Mouse (Mus musculus): Measurements from ENCODE around the gene Rexo5. TPM values are rescaled to one million over a fixed set of nuclear protein-coding genes. Genes with fewer than 3 reads are reported as not detected.

Rexo5 gene
- polyA plus RNA-seq, 1 experiment from 2014 or later: 9.2 TPM

- ATAC-seq (no peak), DNase-seq (ENCODE audit: low spot score) (no peak)
- no peaks in the 10 kb centered on the region for H3K36me3 ChIP-seq (ENCODE audit: insufficient read depth, low read length)
- no peaks in the 10 kb centered on the region for H3K9me3 ChIP-seq (ENCODE audit: low read length)
- 84% methylated on average over 4 of the region's 4 CpGs for WGBS
- H3K27ac ChIP-seq (ENCODE audit: low read length): no peak overlapping the region
- no peak overlapping the region for H3K4me2 ChIP-seq (replicated peaks; ENCODE audit: low read depth, low read length)
- H3K27me3 ChIP-seq (replicated peaks; ENCODE audit: insufficient read depth, low read length): no peaks in the 10 kb centered on the region
- no peaks in the 10 kb centered on the region for H3K4me1 ChIP-seq (ENCODE audit: insufficient read depth, low read depth, low read length)
- TF ChIP-seq EP300 (IDR thresholded peaks at IDR 0.05) (no peak), CTCF (IDR thresholded peaks at IDR 0.05) (no peak)
- H3K9ac ChIP-seq (replicated peaks; ENCODE audit: low read depth): no peak overlapping the region
- no peak overlapping the region for H3K4me3 ChIP-seq (ENCODE audit: low read depth, low read length)
Measured at GRCm38 (mm10) chr7:119887887-119888286, 94.1 kb downstream of the Rexo5 start.

GRCm38 (mm10) chr7:119892198-119892597, 98.4 kb downstream of the Rexo5 start:
- H3K9ac ChIP-seq (replicated peaks; ENCODE audit: low read depth): no peak overlapping the region
- peaks cover 4% of the 10 kb centered on the region for H3K4me1 ChIP-seq (ENCODE audit: insufficient read depth, low read depth, low read length)
- no peak overlapping the region for H3K27ac ChIP-seq (ENCODE audit: low read length)
- WGBS: 60% methylated on average over 1 of the region's 1 CpGs
- H3K27me3 ChIP-seq (replicated peaks; ENCODE audit: insufficient read depth, low read length): no peaks in the 10 kb centered on the region
- H3K4me3 ChIP-seq (ENCODE audit: low read depth, low read length): no peak overlapping the region
- DNase-seq (ENCODE audit: low spot score) (no peak), ATAC-seq (no peak)
- no peaks in the 10 kb centered on the region for H3K9me3 ChIP-seq (ENCODE audit: low read length)
- no peaks in the 10 kb centered on the region for H3K36me3 ChIP-seq (ENCODE audit: insufficient read depth, low read length)
- no peak overlapping the region for H3K4me2 ChIP-seq (replicated peaks; ENCODE audit: low read depth, low read length)
- TF ChIP-seq EP300 (IDR thresholded peaks at IDR 0.05) (no peak), CTCF (IDR thresholded peaks at IDR 0.05) (no peak)

- Histone ChIP-seq H3K4me3 (ENCODE audit: low read depth, low read length) (no peak overlapping the region), H3K27ac (ENCODE audit: low read length) (no peak overlapping the region), H3K4me2 (replicated peaks; ENCODE audit: low read depth, low read length) (no peak overlapping the region), H3K36me3 (ENCODE audit: insufficient read depth, low read length) (no peaks in the 10 kb centered on the region), H3K9me3 (ENCODE audit: low read length) (no peaks in the 10 kb centered on the region), H3K27me3 (replicated peaks; ENCODE audit: insufficient read depth, low read length) (no peaks in the 10 kb centered on the region), H3K9ac (replicated peaks; ENCODE audit: low read depth) (no peak overlapping the region), H3K4me1 (ENCODE audit: insufficient read depth, low read depth, low read length) (peaks cover 4% of the 10 kb centered on the region)
- TF ChIP-seq CTCF (IDR thresholded peaks at IDR 0.05) (no peak), EP300 (IDR thresholded peaks at IDR 0.05) (no peak)
- DNase-seq (ENCODE audit: low spot score): no peak
- 88% methylated on average over 4 of the region's 4 CpGs for WGBS
- no peak for ATAC-seq
Measured at GRCm38 (mm10) chr7:119892742-119893141, 98.9 kb downstream of the Rexo5 start.

GRCm38 (mm10) chr7:119894818-119895544, 101.2 kb downstream of the Rexo5 start:
- TF ChIP-seq CTCF (IDR thresholded peaks at IDR 0.05) (no peak), EP300 (IDR thresholded peaks at IDR 0.05) (no peak)
- no peaks in the 10 kb centered on the region for H3K27me3 ChIP-seq (replicated peaks; ENCODE audit: insufficient read depth, low read length)
- peaks cover 4% of the 10 kb centered on the region for H3K4me1 ChIP-seq (ENCODE audit: insufficient read depth, low read depth, low read length)
- no peak; the same call in 1 of the 2 replicates for ATAC-seq
- peak overlapping the region; percentile 92 for H3K4me2 ChIP-seq (replicated peaks; ENCODE audit: low read depth, low read length)
- DNase-seq (ENCODE audit: low spot score): peak; percentile 37
- H3K4me3 ChIP-seq (ENCODE audit: low read depth, low read length): peak overlapping the region; percentile 75
- under 1% methylated on average over 15 of the region's 15 CpGs for whole genome bisulfite sequencing
- H3K36me3 ChIP-seq (ENCODE audit: insufficient read depth, low read length): no peaks in the 10 kb centered on the region
- no peaks in the 10 kb centered on the region for H3K9me3 ChIP-seq (ENCODE audit: low read length)
- H3K27ac ChIP-seq (ENCODE audit: low read length): peak overlapping the region; percentile 94
- peak overlapping the region; percentile 67 for H3K9ac ChIP-seq (replicated peaks; ENCODE audit: low read depth)

GRCm38 (mm10) chr7:119895639-119896512, 102.1 kb downstream of the Rexo5 start, which contains the start of the genes Lyrm1 and Dcun1d3:
TSS of gene Lyrm1 (plus strand) at chr7:119895861.
TSS of gene Dcun1d3 (minus strand) at chr7:119896298.
- H3K4me3 ChIP-seq (ENCODE audit: low read depth, low read length): peak within 1 kb of the TSS; percentile 75
- WGBS: under 1% methylated on average over 59 of the region's 63 CpGs

GRCm38 (mm10) chr7:119897521-119898109, 103.8 kb downstream of the Rexo5 start:
- H3K4me2 ChIP-seq (replicated peaks; ENCODE audit: low read depth, low read length): no peak overlapping the region
- H3K27ac ChIP-seq (ENCODE audit: low read length): no peak overlapping the region
- no peaks in the 10 kb centered on the region for H3K9me3 ChIP-seq (ENCODE audit: low read length)
- DNase-seq (ENCODE audit: low spot score) (no peak), ATAC-seq (no peak)
- 90% methylated on average over 8 of the region's 8 CpGs for WGBS
- no peak for TF ChIP-seq EP300 (IDR thresholded peaks at IDR 0.05)
- no peak for TF ChIP-seq CTCF (IDR thresholded peaks at IDR 0.05)
- no peak overlapping the region for H3K4me3 ChIP-seq (ENCODE audit: low read depth, low read length)
- no peak overlapping the region for H3K9ac ChIP-seq (replicated peaks; ENCODE audit: low read depth)
- no peaks in the 10 kb centered on the region for H3K36me3 ChIP-seq (ENCODE audit: insufficient read depth, low read length)
- no peaks in the 10 kb centered on the region for H3K27me3 ChIP-seq (replicated peaks; ENCODE audit: insufficient read depth, low read length)
- H3K4me1 ChIP-seq (ENCODE audit: insufficient read depth, low read depth, low read length): peaks cover 4% of the 10 kb centered on the region

More at GRCm38 (mm10) chr7:119895639-119896512, 102.1 kb downstream of the Rexo5 start, which contains the start of the genes Lyrm1 and Dcun1d3:
- Histone ChIP-seq H3K4me2 (replicated peaks; ENCODE audit: low read depth, low read length) (peak within 1 kb of the TSS; percentile 92), H3K9ac (replicated peaks; ENCODE audit: low read depth) (peak within 1 kb of the TSS; percentile 67), H3K27ac (ENCODE audit: low read length) (peak within 1 kb of the TSS; percentile 94), H3K9me3 (ENCODE audit: low read length) (no peaks in the 10 kb centered on the region), H3K4me1 (ENCODE audit: insufficient read depth, low read depth, low read length) (peaks cover 4% of the 10 kb centered on the region), H3K36me3 (ENCODE audit: insufficient read depth, low read length) (no peaks in the 10 kb centered on the region), H3K27me3 (replicated peaks; ENCODE audit: insufficient read depth, low read length) (no peaks in the 10 kb centered on the region)
- peak; percentile 99 for ATAC-seq
- peak; percentile 100 for DNase-seq (ENCODE audit: low spot score)
- TF ChIP-seq CTCF (IDR thresholded peaks at IDR 0.05): no peak
- TF ChIP-seq EP300 (IDR thresholded peaks at IDR 0.05): peak; percentile 52; the same call in 1 of the 2 replicates

All from lung, postnatal 0 days (tissue).